Mouse (Mus musculus) myocyte (in vitro differentiated cells): ENCODE measurements around the gene Atoh8. TPM values are rescaled to one million over a fixed set of nuclear protein-coding genes. Genes with fewer than 3 reads are reported as not detected.

Experiments
- H3K27me3 ChIP-seq: one replicate; pipeline ENCODE4 v1.6.1; 2011; ENCODE audit not compliant: control insufficient read depth, insufficient read depth, insufficient read length
- H3K36me3 ChIP-seq: one replicate; pipeline ENCODE4 v1.6.1; 2011; ENCODE audit not compliant: control insufficient read depth, insufficient read depth
- H3K4me2 ChIP-seq: one replicate; pipeline ENCODE4 v1.6.1; 2011; ENCODE audit warnings: low read depth, control low read depth
- H3K4me3 ChIP-seq: one replicate; pipeline ENCODE4 v1.5.1; 2011; ENCODE audit warnings: mild to moderate bottlenecking, control low read depth, moderate library complexity
- H3K79me2 ChIP-seq: one replicate; pipeline ENCODE4 v1.6.1; 2011; ENCODE audit not compliant: control insufficient read depth, insufficient read depth
- H3ac ChIP-seq: one replicate; pipeline ENCODE4 v1.6.1; 2011; ENCODE audit not compliant: control insufficient read depth, insufficient read length
- CEBPB ChIP-seq: IDR thresholded peaks from 2 replicates; pipeline ENCODE4 v1.6.1; 2011; ENCODE audit warnings: mild to moderate bottlenecking, moderate library complexity; ENCODE audit not compliant: poor library complexity, insufficient read depth, severe bottlenecking
- E2F4 ChIP-seq: IDR thresholded peaks from one replicate; pipeline ENCODE4 v1.6.1; 2011; ENCODE audit warnings: mild to moderate bottlenecking, control low read depth, moderate library complexity; ENCODE audit not compliant: insufficient read depth
- MAX ChIP-seq: IDR thresholded peaks from one replicate; pipeline ENCODE4 v1.6.1; 2011; ENCODE audit warnings: low read depth, mild to moderate bottlenecking, control low read depth
- MYOD1 ChIP-seq, 3 experiments: IDR thresholded peaks; one replicate each; pipeline ENCODE4 v1.6.1; 2011; ENCODE audit warnings: control low read depth in 2 of 3, low read depth in 2 of 3, mild to moderate bottlenecking in 2 of 3, moderate library complexity in 1 of 3; ENCODE audit not compliant: insufficient read length in 2 of 3, control insufficient read depth in 1 of 3
- MYOG ChIP-seq, 3 experiments: IDR thresholded peaks; one replicate each; pipeline ENCODE4 v1.6.1; 2011; ENCODE audit warnings: control low read depth in 2 of 3, low read depth in 2 of 3, mild to moderate bottlenecking in 2 of 3; ENCODE audit not compliant: insufficient read length in 2 of 3, control insufficient read depth in 1 of 3, insufficient read depth in 1 of 3
- POLR2A ChIP-seq: IDR thresholded peaks from one replicate; pipeline ENCODE4 v1.6.1; 2011; ENCODE audit warnings: low read depth, mild to moderate bottlenecking, control low read depth, moderate library complexity; ENCODE audit not compliant: insufficient read length
- POLR2AphosphoS2 ChIP-seq: IDR thresholded peaks from one replicate; pipeline ENCODE4 v1.6.1; 2011; ENCODE audit warnings: low read depth, control low read depth; ENCODE audit not compliant: insufficient read length
- REST ChIP-seq: IDR thresholded peaks from one replicate; pipeline ENCODE4 v1.6.1; 2011; ENCODE audit warnings: mild to moderate bottlenecking, control low read depth, moderate library complexity; ENCODE audit not compliant: insufficient read depth, insufficient read length
- SRF ChIP-seq: IDR thresholded peaks from one replicate; pipeline ENCODE4 v1.6.1; 2011; ENCODE audit warnings: low read depth; ENCODE audit not compliant: control insufficient read depth, insufficient read length
- TCF12 ChIP-seq: IDR thresholded peaks from one replicate; pipeline ENCODE4 v1.6.1; 2011; ENCODE audit warnings: mild to moderate bottlenecking, control low read depth; ENCODE audit not compliant: poor library complexity, insufficient read depth, severe bottlenecking
- TCF3 ChIP-seq: IDR thresholded peaks from one replicate; pipeline ENCODE4 v1.6.1; 2011; ENCODE audit warnings: low read depth, control low read depth; ENCODE audit not compliant: insufficient read length
- USF1 ChIP-seq: IDR thresholded peaks from one replicate; pipeline ENCODE4 v1.6.1; 2011; ENCODE audit warnings: low read depth, mild to moderate bottlenecking, control low read depth, moderate library complexity
- polyA plus RNA-seq: library from polyadenylated mRNA; unstranded; fragments of >200 nt; fragmentation: generic; extraction: Trizol; gene quantifications from one replicate; pipeline ENCODE4 v1.2.1, GENCODE M21; 2012; ENCODE audit warnings: missing spikeins

Atoh8 gene
- polyA plus RNA-seq, 1 experiment: 2.1 TPM

DNA sequence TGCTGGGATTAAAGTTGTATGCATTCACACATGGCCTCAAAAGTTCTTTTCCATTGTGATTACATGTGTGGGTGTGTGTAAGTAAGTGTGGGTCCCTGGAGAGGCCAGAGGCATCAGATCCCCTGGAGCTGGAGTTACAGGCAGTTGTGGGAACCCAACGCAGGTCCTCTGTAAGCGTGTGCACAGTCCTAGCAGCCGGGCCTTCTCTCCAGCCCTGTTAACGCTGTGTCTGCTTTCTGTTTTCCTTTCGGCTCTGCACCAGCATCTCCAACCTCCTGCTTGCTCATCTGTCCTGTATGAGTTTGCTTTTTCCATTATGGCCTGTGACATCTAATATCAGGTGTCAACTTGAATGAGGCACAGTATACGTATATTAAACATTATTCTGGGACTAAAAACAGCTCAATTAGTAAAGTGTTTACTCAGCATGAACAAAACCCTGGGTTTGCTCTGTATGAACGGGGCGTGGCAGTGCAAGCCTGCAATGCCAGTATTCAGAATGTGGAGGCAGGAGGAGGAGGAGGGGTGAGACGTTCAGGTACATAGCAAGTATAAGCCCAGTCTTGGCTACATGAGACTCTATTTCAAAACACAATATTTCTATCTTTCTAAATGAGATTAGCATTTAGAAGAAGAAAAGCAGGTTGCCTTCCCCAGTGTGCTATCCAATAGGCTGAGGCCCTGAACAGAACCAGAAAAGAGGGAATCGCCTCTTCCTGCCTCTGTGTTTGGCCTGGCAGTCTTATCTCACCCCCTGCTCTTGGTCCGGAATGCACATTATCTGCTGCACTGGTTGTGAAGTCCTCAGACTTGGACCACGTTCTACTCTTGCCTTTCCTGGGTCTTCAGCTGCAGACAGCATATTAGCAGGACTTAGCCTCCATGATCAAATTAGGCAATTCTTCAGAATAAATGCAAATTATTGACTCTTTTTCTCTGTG is 55.5 kb downstream of the Atoh8 start:
- Histone ChIP-seq H3ac (no peak overlapping the region), H3K27me3 (no peaks in the 10 kb centered on the region), H3K36me3 (no peaks in the 10 kb centered on the region), H3K79me2 (no peaks in the 10 kb centered on the region), H3K4me2 (no peak overlapping the region), H3K4me3 (no peak overlapping the region)
- no peak for TF ChIP-seq REST
- no peak for TF ChIP-seq MAX
- no peak for TF ChIP-seq USF1
- TF ChIP-seq POLR2A: no peak
- no peak for TF ChIP-seq TCF12
- no peak for TF ChIP-seq CEBPB
- TF ChIP-seq MYOD1 (IDR thresholded peaks at IDR 0.05; ENCODE audit: control insufficient read depth in 1 of 3, insufficient read length in 2 of 3, low read depth in 2 of 3): no peak

DNA sequence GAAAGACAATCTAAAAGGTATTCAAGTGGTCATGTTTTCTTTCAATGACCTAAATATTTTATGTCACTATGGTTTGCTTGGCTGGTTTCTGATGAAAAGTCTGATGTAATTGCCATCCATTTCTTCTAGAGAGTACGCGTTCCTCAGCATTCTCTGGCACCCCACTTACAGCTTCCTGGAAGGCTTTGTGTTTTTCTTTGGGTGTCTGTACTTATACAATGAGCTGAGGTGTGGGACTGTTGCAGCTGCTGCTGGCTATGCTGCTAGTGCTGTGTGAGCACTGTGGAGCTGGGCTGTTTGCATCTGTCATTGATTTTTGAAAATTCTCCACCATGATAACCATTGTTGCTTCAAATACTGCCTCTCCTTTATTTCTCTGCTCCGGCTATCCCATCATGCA is 56.4 kb downstream of the Atoh8 start:
- Histone ChIP-seq H3K4me2 (no peak overlapping the region), H3K36me3 (no peaks in the 10 kb centered on the region), H3ac (no peak overlapping the region), H3K27me3 (no peaks in the 10 kb centered on the region), H3K4me3 (no peak overlapping the region), H3K79me2 (no peaks in the 10 kb centered on the region)
- no peak for TF ChIP-seq REST
- no peak for TF ChIP-seq TCF3
- TF ChIP-seq SRF: no peak
- no peak for TF ChIP-seq MYOG (IDR thresholded peaks at IDR 0.05; ENCODE audit: control insufficient read depth in 1 of 3, insufficient read depth in 1 of 3, insufficient read length in 2 of 3, low read depth in 2 of 3)
- no peak for TF ChIP-seq MYOD1 (IDR thresholded peaks at IDR 0.05; ENCODE audit: control insufficient read depth in 1 of 3, insufficient read length in 2 of 3, low read depth in 2 of 3)
- TF ChIP-seq POLR2A: no peak
- TF ChIP-seq E2F4: no peak
- TF ChIP-seq MAX: no peak
- no peak for TF ChIP-seq CEBPB
- TF ChIP-seq POLR2AphosphoS2: no peak
- no peak for TF ChIP-seq USF1
- TF ChIP-seq TCF12: no peak

DNA sequence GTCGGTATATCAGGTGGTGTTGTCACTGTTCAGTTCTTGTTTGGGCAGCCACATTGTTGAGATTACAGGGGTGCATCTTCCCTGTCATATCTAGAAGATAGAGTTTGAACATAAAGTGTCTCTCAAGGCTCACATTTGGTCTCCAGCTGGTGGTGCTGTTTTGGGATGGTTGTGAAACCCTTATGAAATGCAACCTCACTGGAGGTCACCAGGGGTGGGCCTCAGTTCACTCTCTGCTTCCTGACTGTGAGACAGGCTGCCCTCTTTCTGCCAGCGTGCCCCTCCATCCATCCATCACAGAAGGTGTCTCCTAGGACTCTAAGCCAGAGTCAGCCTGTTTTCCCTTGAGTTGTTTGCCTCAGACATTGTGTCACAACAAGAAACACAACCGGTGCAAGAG is 58.0 kb downstream of the Atoh8 start:
- H3ac ChIP-seq: no peak overlapping the region
- H3K36me3 ChIP-seq: no peaks in the 10 kb centered on the region
- no peak for TF ChIP-seq MYOG (IDR thresholded peaks at IDR 0.05; ENCODE audit: control insufficient read depth in 1 of 3, insufficient read depth in 1 of 3, insufficient read length in 2 of 3, low read depth in 2 of 3)
- no peak for TF ChIP-seq TCF12
- no peak for TF ChIP-seq USF1
- no peak for TF ChIP-seq POLR2AphosphoS2
- no peak for TF ChIP-seq POLR2A
- no peak for TF ChIP-seq CEBPB
- no peak for TF ChIP-seq MYOD1 (IDR thresholded peaks at IDR 0.05; ENCODE audit: control insufficient read depth in 1 of 3, insufficient read length in 2 of 3, low read depth in 2 of 3)
- no peak for TF ChIP-seq SRF
- TF ChIP-seq MAX: no peak
- TF ChIP-seq E2F4: no peak
- TF ChIP-seq TCF3: no peak
- no peaks in the 10 kb centered on the region for H3K27me3 ChIP-seq
- no peaks in the 10 kb centered on the region for H3K79me2 ChIP-seq
- H3K4me2 ChIP-seq: no peak overlapping the region
- no peak overlapping the region for H3K4me3 ChIP-seq

DNA sequence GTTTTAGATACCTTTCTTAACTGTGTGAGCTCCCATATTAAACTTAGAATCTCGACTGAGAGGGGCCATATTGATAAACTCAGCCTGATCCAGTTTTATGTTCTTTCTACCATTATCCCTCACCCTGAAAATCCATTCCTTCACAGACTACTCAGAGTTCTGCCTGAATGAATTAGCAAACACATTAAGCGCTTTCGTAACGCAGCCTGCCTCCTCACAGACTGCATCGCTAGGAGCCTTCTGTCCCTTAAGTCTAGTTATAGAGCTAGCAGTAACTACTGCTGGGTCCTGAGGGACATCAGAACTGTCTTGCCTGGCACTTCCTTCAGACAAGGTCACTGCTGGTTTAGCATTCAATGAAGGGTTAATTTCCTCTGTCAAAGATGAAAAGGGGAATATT is 59.4 kb downstream of the Atoh8 start:
- Histone ChIP-seq H3K27me3 (no peaks in the 10 kb centered on the region), H3K4me3 (no peak overlapping the region), H3ac (no peak overlapping the region), H3K79me2 (no peaks in the 10 kb centered on the region), H3K36me3 (no peaks in the 10 kb centered on the region), H3K4me2 (no peak overlapping the region)
- no peak for TF ChIP-seq SRF
- TF ChIP-seq MAX: no peak

DNA sequence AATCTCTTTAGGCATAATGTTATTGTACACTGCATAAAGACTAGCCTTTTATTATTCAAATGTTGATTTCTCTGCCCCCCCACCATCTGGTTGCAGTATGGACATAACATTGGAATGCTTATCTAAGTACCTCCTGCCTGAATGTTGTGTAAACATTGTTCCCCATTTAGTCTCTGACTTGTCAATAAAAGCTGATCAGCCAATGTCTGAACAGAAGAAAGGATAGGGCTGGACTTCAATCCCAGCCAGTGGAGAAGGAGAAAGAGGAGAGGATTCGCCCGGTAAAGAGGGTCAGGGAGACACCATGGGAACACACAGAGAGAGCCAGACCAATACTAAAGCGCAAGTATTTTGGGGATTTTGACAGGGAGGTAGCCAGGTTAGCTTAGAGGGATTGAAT is 60.0 kb downstream of the Atoh8 start:
- H3K79me2 ChIP-seq: no peaks in the 10 kb centered on the region
- no peak overlapping the region for H3K4me2 ChIP-seq
- H3K27me3 ChIP-seq: no peaks in the 10 kb centered on the region
- H3K4me3 ChIP-seq: no peak overlapping the region
- H3ac ChIP-seq: no peak overlapping the region
- TF ChIP-seq E2F4 (no peak), TCF12 (no peak), POLR2AphosphoS2 (no peak), MAX (no peak), POLR2A (no peak), TCF3 (no peak), MYOG (IDR thresholded peaks at IDR 0.05; ENCODE audit: control insufficient read depth in 1 of 3, insufficient read depth in 1 of 3, insufficient read length in 2 of 3, low read depth in 2 of 3) (no peak), REST (no peak)
- no peaks in the 10 kb centered on the region for H3K36me3 ChIP-seq
